Mouse (Mus musculus): Measurements from ENCODE around the gene Gm4307. TPM values are rescaled to one million over a fixed set of nuclear protein-coding genes. Genes with fewer than 3 reads are reported as not detected.
"Not testable (repeated sequence)": the region's sequence is repeated elsewhere in the genome, so short reads cannot be mapped to it uniquely, and the experiment has no call there.

Gene Gm4307
- not detected in 2 replicates for polyA plus RNA-seq (2014; fragmentation: Nextera tagmentation; extraction: Ambion mirVana)

GRCm38 (mm10) chr10:100361038-100361437 is at the start of gene Gm4307:
Gene Gm4307 (plus strand): TSS chr10:100361338.
- H3K4me3 ChIP-seq (ENCODE audit: low read depth, low read length); H3K4me1 ChIP-seq (ENCODE audit: control insufficient read depth, insufficient read depth, low read length); H3K9me3 ChIP-seq (replicated peaks; ENCODE audit: control insufficient read depth, low read length); ATAC-seq (replicated peaks; ENCODE audit: insufficient number of reproducible peaks, low FRiP score, low TSS enrichment); H3K27me3 ChIP-seq (ENCODE audit: control insufficient read depth, insufficient read depth, low read length); H3K4me2 ChIP-seq; H3K27ac ChIP-seq (ENCODE audit: low read depth, low read length); H3K36me3 ChIP-seq (ENCODE audit: control insufficient read depth, insufficient read depth, low read length); H3K9ac ChIP-seq (ENCODE audit: low read depth, low read length): not testable (repeated sequence)
- no CpG with 5 or more reads among the region's 3 CpGs for WGBS (ENCODE audit: insufficient replicate concordance)

DNA sequence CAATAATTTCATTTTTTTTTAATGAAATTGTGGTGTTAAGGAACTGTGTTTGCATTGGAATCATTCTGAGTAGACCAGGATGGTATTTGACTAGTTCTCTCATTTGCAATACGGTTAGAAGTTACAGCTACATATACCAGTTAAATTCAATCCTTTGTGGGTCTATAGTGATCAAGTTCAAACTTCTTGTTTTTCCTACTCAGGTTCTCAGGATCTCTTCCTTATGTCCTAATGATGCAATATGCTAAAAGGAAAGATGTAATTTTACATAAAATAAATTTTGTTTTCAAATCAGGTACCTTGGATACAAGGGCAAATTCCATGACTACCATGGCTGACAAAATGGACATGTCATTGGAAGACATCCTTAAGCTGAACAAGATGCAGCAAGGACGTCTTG is 25.8 kb upstream of the Gm4307 start, which contains the start of gene Gm4301:
Gene Gm4301, plus strand, starts transcription at position 301 of the 400 bp plus-strand sequence.
- H3K9me3 ChIP-seq (replicated peaks; ENCODE audit: control insufficient read depth, low read length); H3K27me3 ChIP-seq (ENCODE audit: control insufficient read depth, insufficient read depth, low read length); H3K9ac ChIP-seq (ENCODE audit: low read depth, low read length); H3K4me3 ChIP-seq (ENCODE audit: low read depth, low read length); H3K4me2 ChIP-seq; H3K4me1 ChIP-seq (ENCODE audit: control insufficient read depth, insufficient read depth, low read length); H3K36me3 ChIP-seq (ENCODE audit: control insufficient read depth, insufficient read depth, low read length); ATAC-seq (replicated peaks; ENCODE audit: insufficient number of reproducible peaks, low FRiP score, low TSS enrichment); H3K27ac ChIP-seq (ENCODE audit: low read depth, low read length): not testable (repeated sequence)
- no CpG with 5 or more reads among the region's 2 CpGs for WGBS (ENCODE audit: insufficient replicate concordance)

- H3K9ac ChIP-seq (ENCODE audit: low read depth, low read length); H3K27ac ChIP-seq (ENCODE audit: low read depth, low read length); ATAC-seq (replicated peaks; ENCODE audit: insufficient number of reproducible peaks, low FRiP score, low TSS enrichment); H3K4me3 ChIP-seq (ENCODE audit: low read depth, low read length); H3K4me1 ChIP-seq (ENCODE audit: control insufficient read depth, insufficient read depth, low read length); H3K4me2 ChIP-seq; H3K9me3 ChIP-seq (replicated peaks; ENCODE audit: control insufficient read depth, low read length); H3K27me3 ChIP-seq (ENCODE audit: control insufficient read depth, insufficient read depth, low read length); H3K36me3 ChIP-seq (ENCODE audit: control insufficient read depth, insufficient read depth, low read length): not testable (repeated sequence)
- no CpG with 5 or more reads among the region's 3 CpGs for WGBS (ENCODE audit: insufficient replicate concordance)
Observed at GRCm38 (mm10) chr10:100340536-100340935, 20.6 kb upstream of the Gm4307 start, which contains the start of gene Gm4302. Gene Gm4302 (plus strand): TSS chr10:100340836.

DNA sequence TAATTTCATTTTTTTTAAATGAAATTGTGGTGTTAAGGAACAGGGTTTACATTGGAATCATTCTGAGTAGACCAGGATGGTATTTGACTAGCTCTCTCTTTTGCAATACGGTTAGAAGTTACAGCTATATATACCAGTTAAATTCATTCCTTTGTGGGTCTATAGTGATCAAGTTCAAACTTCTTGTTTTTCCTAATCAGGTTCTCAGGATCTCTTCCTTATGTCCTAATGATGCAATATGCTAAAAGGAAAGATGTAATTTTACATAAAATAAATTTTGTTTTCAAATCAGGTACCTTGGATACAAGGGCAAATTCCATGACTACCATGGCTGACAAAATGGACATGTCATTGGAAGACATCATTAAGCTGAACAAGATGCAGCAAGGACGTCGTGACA is 15.5 kb upstream of the Gm4307 start, which contains the start of gene Gm4303:
Gene Gm4303, plus strand, starts transcription at position 301 of the 400 bp plus-strand sequence.
- not testable (repeated sequence) for H3K9me3 ChIP-seq (replicated peaks; ENCODE audit: control insufficient read depth, low read length); ATAC-seq (replicated peaks; ENCODE audit: insufficient number of reproducible peaks, low FRiP score, low TSS enrichment); H3K27ac ChIP-seq (ENCODE audit: low read depth, low read length); H3K27me3 ChIP-seq (ENCODE audit: control insufficient read depth, insufficient read depth, low read length); H3K4me3 ChIP-seq (ENCODE audit: low read depth, low read length); H3K4me2 ChIP-seq; H3K4me1 ChIP-seq (ENCODE audit: control insufficient read depth, insufficient read depth, low read length); H3K36me3 ChIP-seq (ENCODE audit: control insufficient read depth, insufficient read depth, low read length); H3K9ac ChIP-seq (ENCODE audit: low read depth, low read length)
- no CpG with 5 or more reads among the region's 3 CpGs for WGBS (ENCODE audit: insufficient replicate concordance)

DNA sequence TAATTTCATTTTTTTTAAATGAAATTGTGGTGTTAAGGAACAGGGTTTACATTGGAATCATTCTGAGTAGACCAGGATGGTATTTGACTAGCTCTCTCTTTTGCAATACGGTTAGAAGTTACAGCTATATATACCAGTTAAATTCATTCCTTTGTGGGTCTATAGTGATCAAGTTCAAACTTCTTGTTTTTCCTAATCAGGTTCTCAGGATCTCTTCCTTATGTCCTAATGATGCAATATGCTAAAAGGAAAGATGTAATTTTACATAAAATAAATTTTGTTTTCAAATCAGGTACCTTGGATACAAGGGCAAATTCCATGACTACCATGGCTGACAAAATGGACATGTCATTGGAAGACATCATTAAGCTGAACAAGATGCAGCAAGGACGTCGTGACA is 10.3 kb upstream of the Gm4307 start, which contains the start of gene Gm4305:
Gene Gm4305, plus strand, starts transcription at position 301 of the 400 bp plus-strand sequence.
- H3K9ac ChIP-seq (ENCODE audit: low read depth, low read length); H3K4me3 ChIP-seq (ENCODE audit: low read depth, low read length); ATAC-seq (replicated peaks; ENCODE audit: insufficient number of reproducible peaks, low FRiP score, low TSS enrichment); H3K4me1 ChIP-seq (ENCODE audit: control insufficient read depth, insufficient read depth, low read length); H3K4me2 ChIP-seq; H3K27me3 ChIP-seq (ENCODE audit: control insufficient read depth, insufficient read depth, low read length); H3K9me3 ChIP-seq (replicated peaks; ENCODE audit: control insufficient read depth, low read length); H3K36me3 ChIP-seq (ENCODE audit: control insufficient read depth, insufficient read depth, low read length); H3K27ac ChIP-seq (ENCODE audit: low read depth, low read length): not testable (repeated sequence)
- WGBS (ENCODE audit: insufficient replicate concordance) = no CpG with 5 or more reads among the region's 3 CpGs

- not testable (repeated sequence) for H3K4me3 ChIP-seq (ENCODE audit: low read depth, low read length); H3K9me3 ChIP-seq (replicated peaks; ENCODE audit: control insufficient read depth, low read length); H3K4me1 ChIP-seq (ENCODE audit: control insufficient read depth, insufficient read depth, low read length); H3K27ac ChIP-seq (ENCODE audit: low read depth, low read length); H3K9ac ChIP-seq (ENCODE audit: low read depth, low read length); ATAC-seq (replicated peaks; ENCODE audit: insufficient number of reproducible peaks, low FRiP score, low TSS enrichment); H3K36me3 ChIP-seq (ENCODE audit: control insufficient read depth, insufficient read depth, low read length); H3K4me2 ChIP-seq; H3K27me3 ChIP-seq (ENCODE audit: control insufficient read depth, insufficient read depth, low read length)
- 53% methylated on average over 2 of the region's 2 CpGs for WGBS (ENCODE audit: insufficient replicate concordance)
Observed at GRCm38 (mm10) chr10:100356841-100357240, 4.3 kb upstream of the Gm4307 start.

- H3K27me3 ChIP-seq (ENCODE audit: control insufficient read depth, insufficient read depth, low read length); H3K36me3 ChIP-seq (ENCODE audit: control insufficient read depth, insufficient read depth, low read length); H3K9me3 ChIP-seq (replicated peaks; ENCODE audit: control insufficient read depth, low read length); H3K4me2 ChIP-seq; H3K9ac ChIP-seq (ENCODE audit: low read depth, low read length); ATAC-seq (replicated peaks; ENCODE audit: insufficient number of reproducible peaks, low FRiP score, low TSS enrichment); H3K27ac ChIP-seq (ENCODE audit: low read depth, low read length); H3K4me1 ChIP-seq (ENCODE audit: control insufficient read depth, insufficient read depth, low read length); H3K4me3 ChIP-seq (ENCODE audit: low read depth, low read length): not testable (repeated sequence)
- no CpG with 5 or more reads among the region's 2 CpGs for WGBS (ENCODE audit: insufficient replicate concordance)
Observed at GRCm38 (mm10) chr10:100382460-100382859, 21.3 kb downstream of the Gm4307 start, which contains the start of gene Gm4312. Gene Gm4312 (minus strand): TSS chr10:100382560.

- not testable (repeated sequence) for H3K27ac ChIP-seq (ENCODE audit: low read depth, low read length); H3K27me3 ChIP-seq (ENCODE audit: control insufficient read depth, insufficient read depth, low read length); H3K9me3 ChIP-seq (replicated peaks; ENCODE audit: control insufficient read depth, low read length); H3K4me3 ChIP-seq (ENCODE audit: low read depth, low read length); H3K36me3 ChIP-seq (ENCODE audit: control insufficient read depth, insufficient read depth, low read length); H3K9ac ChIP-seq (ENCODE audit: low read depth, low read length); ATAC-seq (replicated peaks; ENCODE audit: insufficient number of reproducible peaks, low FRiP score, low TSS enrichment); H3K4me1 ChIP-seq (ENCODE audit: control insufficient read depth, insufficient read depth, low read length); H3K4me2 ChIP-seq
- 74% methylated on average over 6 of the region's 6 CpGs for WGBS (ENCODE audit: insufficient replicate concordance)
Observed at GRCm38 (mm10) chr10:100402301-100402700, 41.2 kb downstream of the Gm4307 start.
